Mouse (Mus musculus): ENCODE data around the gene Dhcr24. TPM values are rescaled to one million over a fixed set of nuclear protein-coding genes. Genes with fewer than 3 reads are reported as not detected.

Gene Dhcr24
- total RNA-seq, 4 experiments from 2014 or later, result 1.2 to 2.5 (median 1.8) TPM

DNA sequence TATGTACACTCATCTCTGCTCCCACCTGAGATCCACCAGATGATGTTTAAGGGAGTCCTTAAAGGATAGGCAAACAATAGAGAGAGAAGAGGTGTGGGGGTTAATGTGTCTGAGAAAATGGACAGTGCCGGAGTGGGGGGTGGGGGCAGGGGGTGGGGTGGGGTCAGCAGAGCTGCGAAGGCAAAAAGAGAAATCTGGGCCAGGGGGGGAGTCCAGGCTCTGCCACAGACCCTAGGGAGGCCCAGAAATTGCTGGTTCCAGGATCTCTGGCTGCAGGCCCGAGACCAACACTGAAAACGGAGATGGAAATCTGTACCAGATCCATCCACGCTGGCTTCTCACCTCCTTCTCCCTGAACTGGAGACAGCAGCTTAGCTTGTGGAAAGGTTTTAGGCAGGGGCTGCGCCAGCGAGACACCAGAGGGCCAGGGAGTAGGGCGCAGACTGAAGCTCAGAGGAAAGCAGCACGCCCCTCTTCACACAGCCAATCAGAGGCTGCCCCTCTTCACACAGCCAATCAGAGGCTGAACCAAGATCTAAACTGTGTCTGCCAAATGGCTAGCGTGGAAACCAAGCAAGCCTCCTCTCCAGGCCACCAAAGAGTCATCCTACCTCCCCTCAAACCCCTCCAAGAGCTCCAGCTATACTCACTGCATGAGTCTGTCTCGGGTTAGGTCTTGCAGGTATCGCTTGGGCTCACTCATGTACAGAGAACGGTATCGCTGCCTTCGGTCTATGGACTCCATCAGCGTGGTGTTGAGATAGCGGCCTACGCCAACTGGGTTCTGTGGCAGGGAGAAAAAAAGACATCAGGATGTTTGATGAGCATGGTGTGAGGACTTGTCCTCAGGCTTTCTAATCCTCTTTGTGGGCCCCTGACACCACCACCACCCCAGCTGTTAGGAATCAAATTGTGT, 46.1 kb downstream of the Dhcr24 start:
- no peak for DNase-seq (ENCODE audit: low spot score in 2 of 2)

DNA sequence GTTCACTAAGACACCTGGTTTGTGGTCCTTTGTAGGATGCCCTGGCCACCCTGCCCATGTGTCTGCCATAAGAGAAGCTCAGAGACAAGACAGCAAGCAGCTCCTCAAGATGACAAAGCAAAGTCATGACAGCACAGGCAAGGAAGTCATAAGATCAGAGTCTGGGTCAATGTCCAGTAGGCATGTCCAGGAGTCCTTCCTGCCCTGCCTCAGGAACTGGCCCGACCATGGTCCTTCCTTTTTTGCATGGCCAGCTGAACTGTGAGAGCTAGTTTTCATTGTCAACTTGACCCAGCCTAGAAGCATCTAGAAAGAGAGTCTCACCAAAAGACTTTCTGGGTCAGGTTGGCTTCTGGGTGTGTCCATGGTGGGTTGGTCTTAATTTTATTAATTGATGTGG, 47.1 kb downstream of the Dhcr24 start:
- DNase-seq (ENCODE audit: low spot score in 2 of 2), result no peak

DNA sequence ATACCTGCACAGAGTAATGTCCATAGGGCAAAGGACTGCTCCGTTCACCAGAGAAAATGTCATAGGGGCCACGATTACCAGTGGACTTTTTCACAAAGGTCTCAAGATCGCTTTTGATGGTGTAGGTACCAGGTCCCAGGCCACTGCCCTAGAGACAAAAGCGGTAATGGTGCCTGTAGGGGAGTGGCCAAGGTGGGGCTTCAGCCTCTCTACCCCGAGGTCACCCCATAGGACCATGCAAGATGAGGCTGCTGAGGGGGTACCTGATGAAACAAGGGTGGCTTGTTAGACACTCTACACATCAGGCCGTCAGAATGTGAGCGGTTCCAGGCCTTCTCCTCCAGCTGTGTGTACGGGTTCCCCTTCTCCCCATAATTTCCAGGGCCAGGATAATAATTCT, 52.3 kb downstream of the Dhcr24 start:
- no peak for DNase-seq (ENCODE audit: low spot score in 2 of 2)

DNA sequence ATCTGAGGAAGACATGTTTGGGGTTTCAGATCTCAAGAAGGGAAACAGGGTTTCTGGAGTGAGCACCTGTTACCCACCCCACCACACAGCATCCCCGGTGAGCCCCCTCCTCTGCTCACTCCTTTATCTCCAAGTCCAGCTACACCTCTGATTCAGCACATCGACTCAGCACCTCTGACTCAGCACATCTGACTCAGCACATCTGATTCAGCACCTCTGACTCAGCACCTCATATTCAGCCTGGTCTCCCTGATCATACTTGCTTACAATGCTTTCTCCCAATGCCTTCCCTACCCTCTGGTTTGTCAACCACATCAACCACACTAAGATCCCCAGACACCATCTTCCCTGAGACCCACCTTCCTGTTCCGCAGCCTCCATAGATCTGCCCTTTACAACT, 52.7 kb downstream of the Dhcr24 start:
- DNase-seq (ENCODE audit: low spot score in 2 of 2), result no peak

DNA sequence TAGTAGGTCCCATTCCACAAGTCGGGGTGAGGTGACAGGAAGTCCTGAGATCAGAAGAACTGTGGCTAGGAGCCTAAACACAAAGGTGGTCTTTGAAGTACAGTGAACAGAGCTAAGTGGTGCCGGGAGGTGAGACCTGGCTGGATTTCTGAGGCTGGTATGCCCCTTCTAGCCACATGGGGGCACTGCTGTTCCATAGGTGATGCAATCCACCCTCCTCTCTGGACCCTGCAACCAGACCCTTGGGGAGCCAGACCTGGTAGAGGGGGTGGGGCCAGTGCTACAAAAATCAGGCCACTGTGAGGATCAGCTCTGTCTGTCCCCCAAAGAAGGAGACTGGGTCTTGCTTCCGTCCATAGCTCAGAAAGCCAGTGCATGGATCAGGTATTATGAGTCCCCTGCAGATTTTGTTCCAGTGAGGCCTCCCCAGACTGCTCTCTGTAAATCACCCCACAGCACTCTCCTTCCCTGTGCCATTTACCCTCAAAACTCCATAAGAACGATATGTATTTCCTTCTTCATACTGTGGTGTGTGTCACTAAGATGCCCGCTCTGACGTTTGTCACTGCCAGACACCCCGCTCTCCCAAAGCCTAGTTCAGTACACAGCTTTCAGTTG, 53.5 kb downstream of the Dhcr24 start:
- peak; percentile 33 to 36 for DNase-seq (ENCODE audit: low spot score in 2 of 2)

GRCm38 (mm10) chr4:106614881-106615280, 54.0 kb downstream of the Dhcr24 start:
- DNase-seq (ENCODE audit: low spot score in 2 of 2), result no peak

DNA sequence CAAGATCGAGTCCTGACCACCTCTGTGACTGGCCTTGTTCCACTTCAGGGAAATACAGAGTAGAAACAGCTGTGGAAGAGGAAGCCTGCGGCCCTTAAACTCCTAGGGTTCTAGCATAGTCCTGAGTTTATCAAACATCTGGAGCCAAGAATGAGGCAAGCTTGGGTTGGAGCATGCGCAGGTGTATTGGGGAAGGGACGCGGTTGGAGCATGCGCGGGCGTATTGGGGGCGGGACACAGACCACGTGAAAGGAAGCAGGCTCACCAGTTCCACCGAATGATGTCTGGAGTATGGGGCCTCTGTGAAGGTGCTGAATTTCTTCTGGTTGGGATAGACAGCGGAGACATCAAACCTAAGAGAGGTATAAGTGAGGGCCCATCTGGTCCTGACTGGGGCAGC, 54.8 kb downstream of the Dhcr24 start:
- no peak for DNase-seq (ENCODE audit: low spot score in 2 of 2)

- DNase-seq (ENCODE audit: low spot score in 2 of 2), result no peak
Observed at GRCm38 (mm10) chr4:106617056-106617455, 56.2 kb downstream of the Dhcr24 start, which contains the start of gene Lexm. Lexm (minus strand) TSS chr4:106617241.

DNA sequence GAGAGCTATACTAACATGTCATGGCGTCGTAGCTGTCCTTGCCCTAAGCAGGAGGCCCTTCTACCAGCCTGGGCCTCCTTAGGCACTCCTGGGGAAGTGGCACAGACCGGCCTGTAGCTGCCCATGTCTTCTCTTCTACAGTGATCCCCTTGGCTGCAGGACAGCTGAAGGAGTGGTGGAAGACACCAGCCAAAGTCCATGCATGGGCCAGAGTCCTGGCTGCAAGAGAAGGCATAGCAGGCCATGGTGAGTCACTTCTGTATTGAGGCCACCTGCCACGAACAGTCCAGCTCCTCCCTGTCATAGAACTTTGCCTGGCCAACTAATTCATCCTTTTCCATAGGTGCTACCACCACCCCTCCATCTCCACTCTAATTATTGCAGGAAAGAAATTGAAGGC, 58.1 kb downstream of the Dhcr24 start:
- DNase-seq (ENCODE audit: low spot score in 2 of 2), result no peak

DNA sequence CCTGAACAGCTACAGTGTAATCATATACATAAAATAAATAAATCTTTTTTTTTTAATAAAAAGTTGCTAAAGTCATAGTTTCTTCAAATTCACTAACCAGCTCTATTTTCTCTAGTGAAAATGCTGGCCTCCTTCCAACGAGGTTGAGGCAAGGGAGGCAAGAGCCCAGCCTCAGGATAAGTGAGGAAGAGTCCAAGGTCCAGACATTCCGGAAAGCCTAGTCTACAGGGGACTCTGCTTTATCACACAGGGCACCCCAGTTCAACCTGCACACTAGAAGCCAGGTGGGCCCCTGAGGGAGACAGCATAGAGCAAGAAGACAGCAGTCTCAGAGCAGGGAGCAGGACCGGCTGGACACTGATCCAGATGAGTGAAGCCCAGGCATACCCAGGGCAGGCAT, 60.6 kb downstream of the Dhcr24 start:
- DNase-seq (ENCODE audit: low spot score in 2 of 2), result no peak

DNA sequence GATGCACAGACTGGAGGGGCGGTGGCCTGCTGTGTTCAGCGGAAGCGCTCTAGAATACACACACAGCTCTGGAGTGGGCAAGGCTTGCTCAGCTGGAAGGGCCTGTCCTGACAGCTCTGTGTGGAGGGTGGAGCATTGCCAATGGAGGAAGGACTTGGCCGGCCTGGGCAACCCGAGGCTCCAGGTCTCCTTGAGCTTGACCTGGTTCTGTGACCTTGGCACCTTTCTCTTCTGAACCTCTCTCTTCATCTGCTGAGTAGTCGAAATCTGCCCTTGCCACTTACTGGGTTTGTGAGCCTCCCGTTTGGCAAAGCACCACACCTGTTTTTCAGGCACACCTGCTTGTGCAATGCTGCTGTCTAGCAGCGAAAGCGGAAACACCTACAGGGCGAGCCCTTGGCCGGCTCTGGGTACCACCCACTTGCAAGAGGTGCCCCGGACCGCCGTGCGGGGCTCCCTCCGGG, 61.2 kb downstream of the Dhcr24 start, which contains the start of gene Ttc22:
Ttc22 (plus strand) TSS at position 403 of the 464 bp plus-strand sequence.
- no peak for DNase-seq (ENCODE audit: low spot score in 2 of 2)

GRCm38 (mm10) chr4:106622712-106623111, 61.9 kb downstream of the Dhcr24 start:
- no peak for DNase-seq (ENCODE audit: low spot score in 2 of 2)

- DNase-seq (ENCODE audit: low spot score in 2 of 2), result no peak
Observed at GRCm38 (mm10) chr4:106624271-106624670, 63.4 kb downstream of the Dhcr24 start.

DNA sequence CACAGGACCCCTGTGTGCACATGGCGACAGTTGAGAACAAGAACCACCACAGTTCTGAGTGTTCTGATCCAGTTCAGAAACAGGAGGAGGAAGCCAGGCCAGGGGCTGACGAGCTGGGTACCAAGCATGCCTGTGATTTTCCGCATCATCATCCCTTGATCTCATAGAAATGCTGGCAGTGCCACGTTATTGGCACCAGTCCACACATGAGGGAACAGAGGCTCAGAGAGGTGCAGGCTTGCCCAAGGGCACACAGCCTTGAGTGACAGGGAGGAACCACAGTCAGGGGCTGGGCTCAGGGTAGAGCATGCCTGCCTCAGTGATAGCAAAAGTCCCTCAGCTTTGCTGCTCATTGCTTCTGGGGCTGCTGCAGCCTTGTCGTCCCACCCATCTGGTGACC, 67.0 kb downstream of the Dhcr24 start:
- no peak for DNase-seq (ENCODE audit: low spot score in 2 of 2)

DNA sequence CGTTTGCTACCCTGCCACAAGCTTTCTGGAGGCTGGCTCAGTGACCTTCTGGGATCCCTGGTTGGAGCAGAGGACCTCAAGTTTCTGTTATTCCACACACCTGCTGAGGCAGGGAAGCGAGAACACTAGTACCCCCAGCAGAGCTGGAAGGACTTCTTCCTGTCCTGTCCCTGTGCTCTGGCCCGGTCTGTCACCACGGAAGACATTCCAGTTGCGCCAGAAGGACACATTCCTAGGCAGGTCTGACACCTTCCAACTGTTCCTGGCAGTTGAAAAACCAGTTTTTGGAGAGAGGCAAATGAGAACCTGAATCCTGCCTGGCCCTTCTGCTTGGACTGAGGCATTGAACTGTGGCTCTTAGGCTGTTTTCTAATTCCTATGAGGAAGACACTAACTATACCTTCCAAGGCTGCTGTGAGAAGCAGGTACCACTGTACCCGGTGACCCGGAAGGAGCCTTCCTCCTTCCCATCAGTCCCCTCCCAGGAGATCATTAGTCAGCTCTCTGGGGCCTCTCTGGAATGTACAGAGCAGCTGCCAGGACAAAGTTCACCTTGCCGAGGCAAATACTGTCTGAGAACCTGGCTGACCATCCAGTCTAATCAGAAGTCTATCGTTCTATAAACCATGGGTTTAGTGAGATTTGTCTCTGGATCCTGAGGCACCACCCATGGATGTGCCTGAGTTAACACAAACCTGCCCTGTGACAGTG, 68.0 kb downstream of the Dhcr24 start:
- no peak for DNase-seq (ENCODE audit: low spot score in 2 of 2)

DNA sequence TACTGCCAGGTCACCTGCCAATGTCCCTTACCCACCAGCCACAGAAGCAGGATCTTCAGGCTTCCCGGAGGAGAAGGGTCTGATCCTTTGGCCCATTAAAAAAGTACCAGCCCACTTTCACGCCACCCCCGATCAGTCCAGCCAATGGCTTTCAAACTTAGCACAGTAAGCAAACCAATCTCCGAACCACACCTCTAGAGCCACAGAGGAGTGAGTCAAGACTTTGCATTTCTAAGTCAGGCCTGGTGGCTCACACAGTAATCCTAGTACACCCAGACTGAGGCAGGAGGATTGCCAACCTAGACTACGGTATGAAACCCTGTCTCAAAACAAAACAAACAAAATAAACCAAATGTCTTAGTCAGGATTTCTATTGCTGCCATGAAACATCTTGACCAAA, 68.5 kb downstream of the Dhcr24 start:
- DNase-seq (ENCODE audit: low spot score in 2 of 2), result no peak

DNA sequence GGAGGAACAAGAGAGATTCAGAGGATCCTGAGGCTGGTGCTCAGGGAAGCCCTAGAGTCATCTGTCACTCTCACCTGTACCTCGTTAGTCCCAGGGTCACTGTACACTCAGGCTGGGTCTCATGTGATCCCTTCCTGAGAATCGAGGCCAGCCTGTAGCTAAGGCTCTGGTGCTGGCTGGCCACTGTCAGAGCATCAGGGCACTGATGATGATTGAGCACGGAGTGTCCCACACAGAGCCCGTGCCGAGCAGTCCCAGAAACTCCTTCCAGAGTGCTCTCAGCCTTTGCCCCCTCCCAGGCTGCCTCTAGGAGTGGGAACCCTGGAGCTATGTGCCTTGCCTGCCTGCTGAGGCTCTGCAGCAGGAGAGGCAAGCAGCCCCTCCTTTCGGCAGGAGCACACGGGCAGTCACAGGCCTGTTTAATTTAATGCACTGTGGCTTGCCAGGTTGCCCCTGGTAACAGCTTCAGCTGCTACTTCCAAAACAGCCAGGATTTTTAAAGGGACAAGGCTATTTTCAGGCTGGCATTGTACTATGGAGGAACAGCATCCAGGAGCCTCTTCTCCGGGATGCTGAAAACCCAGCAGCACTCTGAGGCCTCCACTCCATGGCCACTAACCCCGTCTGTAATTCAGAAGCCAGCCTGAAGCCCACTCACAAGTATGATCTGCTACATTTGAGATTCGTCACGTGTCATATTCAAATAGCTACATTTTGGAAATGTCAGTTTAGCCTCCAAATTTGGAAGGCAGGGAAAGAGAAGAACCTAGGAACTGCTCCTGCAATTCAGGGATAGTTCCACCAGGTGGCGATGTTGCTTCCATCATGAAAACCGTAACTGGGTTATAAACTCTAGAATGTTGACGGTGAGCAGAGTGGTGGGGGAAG, 69.7 kb downstream of the Dhcr24 start:
- peak; percentile 31 to 37 for DNase-seq (ENCODE audit: low spot score in 2 of 2)

DNA sequence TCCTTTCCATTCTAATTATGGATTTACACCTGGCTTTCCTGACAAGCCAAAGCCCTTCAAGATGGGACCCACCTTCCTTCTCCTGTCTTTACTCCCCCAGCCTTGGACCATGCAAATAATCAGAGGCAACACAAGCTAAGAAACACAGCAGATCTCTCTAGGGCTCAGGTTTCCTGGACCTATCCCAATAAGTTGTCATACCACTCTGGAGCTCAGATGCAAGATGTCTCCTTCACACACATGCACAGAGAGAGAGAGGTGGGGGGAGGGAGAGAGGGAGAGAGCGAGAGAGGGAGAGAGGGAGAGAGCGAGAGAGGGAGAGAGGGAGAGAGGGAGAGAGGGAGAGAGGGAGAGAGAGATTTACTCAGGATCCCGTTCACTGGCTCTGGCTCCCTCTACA, 71.5 kb downstream of the Dhcr24 start:
- DNase-seq (ENCODE audit: low spot score in 2 of 2), result no peak

DNA sequence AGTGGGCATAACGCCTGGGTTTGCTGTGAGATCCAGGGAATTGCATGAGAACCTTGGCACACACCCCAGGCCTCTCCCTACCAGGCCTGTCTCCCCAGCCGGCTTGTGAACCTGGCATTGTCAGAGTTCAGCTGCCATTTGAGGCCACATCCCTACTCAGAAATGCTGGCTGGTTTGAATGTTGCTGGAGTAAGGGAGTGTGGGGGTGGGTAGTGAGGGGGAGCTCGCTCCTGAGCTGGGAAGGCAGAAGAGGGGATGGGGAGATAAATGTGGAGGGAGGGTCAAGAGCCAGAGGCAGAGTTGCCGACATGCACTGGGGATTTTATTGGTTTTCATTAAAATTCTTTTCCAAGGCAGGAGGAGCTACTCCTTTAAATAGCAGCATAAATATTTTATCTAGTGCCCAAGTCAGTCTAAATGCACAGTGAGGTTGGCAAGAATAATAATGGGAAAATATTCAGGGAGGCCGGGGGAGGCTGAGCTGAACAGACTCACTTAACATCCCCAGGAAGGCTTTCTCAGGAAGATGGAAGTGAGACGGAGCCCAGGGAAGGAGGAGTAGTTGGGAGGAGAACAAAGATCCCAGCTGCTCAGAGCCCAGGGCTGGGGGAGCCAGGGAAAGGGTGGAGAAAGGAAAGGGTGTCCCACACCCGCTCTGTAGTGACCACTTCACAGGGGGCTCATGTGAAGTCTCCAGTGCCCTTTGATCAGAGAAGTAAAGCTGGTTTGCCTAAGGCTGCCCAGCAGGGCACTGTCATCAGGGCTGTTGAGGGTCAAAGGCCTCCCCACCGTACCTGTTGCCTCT, 72.6 kb downstream of the Dhcr24 start:
- no peak for DNase-seq (ENCODE audit: low spot score in 2 of 2)

- no peak for DNase-seq (ENCODE audit: low spot score in 2 of 2)
Observed at GRCm38 (mm10) chr4:106634086-106634479, 73.2 kb downstream of the Dhcr24 start.

Data from gastrocnemius, adult 8-10 months (tissue).